Mouse (Mus musculus): ENCODE results near the gene Asb3. TPM values are rescaled to one million over a fixed set of nuclear protein-coding genes. Genes with fewer than 3 reads are reported as not detected.
"Not testable (repeated sequence)": the region's sequence is repeated elsewhere in the genome, so short reads cannot be mapped to it uniquely, and the experiment has no call there.

Asb3 gene
- polyA plus RNA-seq, 1 experiment from 2014 or later, result 30.5 TPM

DNA sequence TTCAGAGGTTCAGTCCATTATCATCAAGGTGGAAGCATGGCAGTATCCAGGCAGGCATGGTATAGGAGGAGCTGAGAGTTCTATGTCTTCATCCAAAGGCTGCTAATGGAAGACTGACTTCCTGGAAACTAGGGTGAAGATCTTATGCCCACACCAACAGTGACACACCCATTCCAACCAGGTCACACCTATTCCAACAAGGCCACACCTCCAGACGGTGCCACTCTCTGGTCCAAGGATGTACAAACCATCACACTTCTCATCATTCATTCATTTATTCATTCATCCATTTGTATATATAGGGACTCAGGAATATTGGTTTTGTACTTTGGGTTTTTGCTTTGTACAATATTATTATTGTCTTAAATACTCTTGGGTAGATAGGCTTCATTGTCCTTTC lies 124.5 kb downstream of the Asb3 start:
- H3K9me3 ChIP-seq; ATAC-seq (ENCODE audit: low FRiP score, low read depth): not testable (repeated sequence)

GRCm38 (mm10) chr11:31017466-31017865 lies 132.2 kb downstream of the Asb3 start:
- not testable (repeated sequence) for H3K9ac ChIP-seq; H3K4me3 ChIP-seq; H3K36me3 ChIP-seq; H3K27ac ChIP-seq (replicated peaks); ATAC-seq (ENCODE audit: low FRiP score, low read depth); H3K27me3 ChIP-seq; H3K4me1 ChIP-seq (replicated peaks); H3K9me3 ChIP-seq; H3K4me2 ChIP-seq
- 61% methylated on average over 15 of the region's 15 CpGs for WGBS

More for the DNA sequence above, 124.5 kb downstream of the Asb3 start:
- H3K9ac ChIP-seq; H3K4me1 ChIP-seq (replicated peaks); H3K27me3 ChIP-seq; H3K36me3 ChIP-seq; H3K27ac ChIP-seq (replicated peaks); H3K4me2 ChIP-seq; H3K4me3 ChIP-seq: not testable (repeated sequence)
- WGBS, result 89% methylated on average over 1 of the region's 1 CpGs

DNA sequence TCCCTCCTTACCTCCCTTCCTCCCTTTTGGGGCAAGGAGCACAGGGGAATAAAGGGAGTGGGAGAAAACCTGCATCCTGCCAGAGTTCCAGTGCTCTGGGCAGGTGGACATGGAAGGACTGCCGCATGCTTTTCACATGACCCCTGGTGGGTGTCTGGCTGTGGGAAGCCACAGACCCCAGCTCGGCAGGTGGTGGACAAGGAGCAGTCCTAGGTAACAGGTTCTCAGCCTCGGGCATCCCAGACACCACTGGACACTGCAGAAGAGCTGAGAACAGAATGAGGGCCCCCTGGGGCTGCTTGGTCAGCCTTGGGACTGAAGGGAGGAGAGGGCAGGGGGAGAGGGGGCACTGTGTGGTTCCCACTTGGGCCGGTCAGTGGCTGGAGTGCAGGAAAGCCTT lies 149.7 kb downstream of the Asb3 start:
- WGBS, result 98% methylated on average over 4 of the region's 4 CpGs
- H3K27me3 ChIP-seq, result no peaks in the 10 kb centered on the region
- H3K27ac ChIP-seq (replicated peaks), result no peak overlapping the region
- no peak overlapping the region for H3K4me2 ChIP-seq
- peaks cover 12% of the 10 kb centered on the region for H3K36me3 ChIP-seq
- no peak overlapping the region for H3K9ac ChIP-seq
- no peaks in the 10 kb centered on the region for H3K4me1 ChIP-seq (replicated peaks)
- ATAC-seq (ENCODE audit: low FRiP score, low read depth), result no peak
- no peaks in the 10 kb centered on the region for H3K9me3 ChIP-seq
- H3K4me3 ChIP-seq, result no peak overlapping the region

DNA sequence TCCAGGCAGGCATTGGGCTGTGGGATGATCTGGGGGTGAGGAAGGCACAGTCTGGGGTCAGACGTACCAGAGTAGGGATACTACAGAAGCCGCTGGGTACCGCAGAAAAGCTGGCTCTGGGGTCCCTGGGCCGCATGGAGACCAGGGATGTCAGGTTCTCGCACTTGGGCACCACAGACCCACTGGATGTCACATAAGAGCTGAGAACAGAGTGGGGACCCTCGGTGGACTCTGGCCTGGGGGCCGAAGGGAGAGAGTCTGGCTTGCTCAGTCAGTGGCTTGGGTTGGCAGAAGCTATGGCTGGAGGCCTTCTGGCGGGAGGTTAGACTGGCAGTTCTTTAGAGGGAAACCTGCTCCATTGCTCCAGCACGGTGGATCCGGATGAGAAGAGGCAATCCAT lies 204.8 kb downstream of the Asb3 start:
- Histone ChIP-seq H3K27ac (replicated peaks) (no peak overlapping the region), H3K27me3 (no peaks in the 10 kb centered on the region), H3K36me3 (no peaks in the 10 kb centered on the region), H3K9ac (no peak overlapping the region), H3K4me2 (no peak overlapping the region), H3K9me3 (no peaks in the 10 kb centered on the region), H3K4me1 (replicated peaks) (no peaks in the 10 kb centered on the region), H3K4me3 (no peak overlapping the region)
- WGBS, result 93% methylated on average over 10 of the region's 10 CpGs
- no peak for ATAC-seq (ENCODE audit: low FRiP score, low read depth)

DNA sequence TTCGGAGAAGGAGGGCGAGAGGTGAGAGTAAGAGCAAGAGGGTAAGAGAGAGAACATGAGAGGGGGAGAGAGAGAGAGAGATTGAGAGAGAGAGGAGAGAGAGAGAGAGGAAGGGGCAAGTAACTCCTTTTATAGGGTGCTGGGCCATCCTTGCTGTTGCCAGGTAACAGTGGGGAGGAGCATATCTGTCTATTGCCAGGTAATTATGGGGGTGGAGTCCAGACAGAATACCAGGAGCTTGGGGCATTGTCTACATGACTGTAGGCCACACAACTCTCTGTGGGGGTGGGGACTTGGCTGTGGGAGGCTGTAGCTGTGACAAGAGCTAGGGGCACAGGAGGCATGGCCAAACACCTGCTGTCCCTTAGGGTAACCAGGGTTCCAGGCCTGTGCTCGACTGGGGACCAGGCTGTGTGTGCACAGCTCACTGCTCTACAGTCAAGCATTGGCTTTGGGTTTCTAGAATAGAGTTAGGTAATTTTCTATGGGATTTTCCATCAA lies 205.3 kb downstream of the Asb3 start:
- WGBS, result 75% methylated on average over 3 of the region's 3 CpGs
- ATAC-seq (ENCODE audit: low FRiP score, low read depth), result no peak

DNA sequence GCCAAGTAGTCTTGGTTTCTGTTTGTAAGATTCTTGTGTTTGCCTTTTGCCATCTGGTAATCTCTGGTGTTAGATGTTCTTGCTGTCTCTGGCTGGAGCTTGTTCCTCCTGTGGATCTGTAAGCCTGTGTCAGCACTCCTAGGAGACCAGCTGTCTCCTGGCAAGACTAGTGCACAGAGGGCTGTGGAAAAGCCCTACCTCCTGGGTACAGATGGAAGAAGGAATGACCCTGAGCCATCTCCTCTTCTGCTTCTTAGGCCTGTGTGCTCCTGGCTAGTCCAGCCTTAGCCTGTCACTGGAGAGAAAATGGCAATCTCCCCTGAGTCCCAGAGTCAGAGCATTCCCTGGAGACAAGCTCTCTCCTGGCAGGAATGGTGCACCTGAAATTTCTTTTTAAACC lies 214.3 kb downstream of the Asb3 start:
- H3K9ac ChIP-seq; H3K4me3 ChIP-seq; H3K36me3 ChIP-seq; H3K4me2 ChIP-seq; ATAC-seq (ENCODE audit: low FRiP score, low read depth); H3K27me3 ChIP-seq; H3K9me3 ChIP-seq; H3K4me1 ChIP-seq (replicated peaks); H3K27ac ChIP-seq (replicated peaks): not testable (repeated sequence)

More for the DNA sequence above, 205.3 kb downstream of the Asb3 start:
- Histone ChIP-seq H3K9me3 (no peaks in the 10 kb centered on the region), H3K4me2 (no peak overlapping the region), H3K36me3 (no peaks in the 10 kb centered on the region), H3K27me3 (no peaks in the 10 kb centered on the region), H3K9ac (no peak overlapping the region), H3K27ac (replicated peaks) (no peak overlapping the region), H3K4me3 (no peak overlapping the region), H3K4me1 (replicated peaks) (no peaks in the 10 kb centered on the region)

- H3K4me3 ChIP-seq, result no peak overlapping the region
- no peak overlapping the region for H3K27ac ChIP-seq (replicated peaks)
- no peaks in the 10 kb centered on the region for H3K36me3 ChIP-seq
- no peak for ATAC-seq (ENCODE audit: low FRiP score, low read depth)
- H3K9me3 ChIP-seq, result no peaks in the 10 kb centered on the region
- no peaks in the 10 kb centered on the region for H3K27me3 ChIP-seq
- H3K4me1 ChIP-seq (replicated peaks), result no peaks in the 10 kb centered on the region
- no peak overlapping the region for H3K9ac ChIP-seq
- WGBS, result 89% methylated on average over 2 of the region's 2 CpGs
- H3K4me2 ChIP-seq, result no peak overlapping the region
Measured at GRCm38 (mm10) chr11:31102188-31102587, 217.0 kb downstream of the Asb3 start.

GRCm38 (mm10) chr11:31105364-31105763 lies 220.1 kb downstream of the Asb3 start:
- no peak overlapping the region for H3K9ac ChIP-seq
- H3K36me3 ChIP-seq, result no peaks in the 10 kb centered on the region
- no peak overlapping the region for H3K27ac ChIP-seq (replicated peaks)
- no peak overlapping the region for H3K4me3 ChIP-seq
- no peak overlapping the region for H3K4me2 ChIP-seq
- 92% methylated on average over 5 of the region's 5 CpGs for WGBS
- no peak for ATAC-seq (ENCODE audit: low FRiP score, low read depth)
- no peaks in the 10 kb centered on the region for H3K4me1 ChIP-seq (replicated peaks)
- H3K27me3 ChIP-seq, result no peaks in the 10 kb centered on the region
- H3K9me3 ChIP-seq, result no peaks in the 10 kb centered on the region

- not testable (repeated sequence) for ATAC-seq (ENCODE audit: low FRiP score, low read depth); H3K9ac ChIP-seq; H3K36me3 ChIP-seq; H3K4me3 ChIP-seq; H3K27ac ChIP-seq (replicated peaks); H3K4me2 ChIP-seq; H3K9me3 ChIP-seq; H3K27me3 ChIP-seq; H3K4me1 ChIP-seq (replicated peaks)
- 64% methylated on average over 1 of the region's 1 CpGs for WGBS
Measured at GRCm38 (mm10) chr11:31126964-31127363, 241.7 kb downstream of the Asb3 start.

GRCm38 (mm10) chr11:31133726-31134125 lies 248.5 kb downstream of the Asb3 start:
- WGBS, result 72% methylated on average over 4 of the region's 4 CpGs
- ATAC-seq (ENCODE audit: low FRiP score, low read depth); H3K36me3 ChIP-seq; H3K4me2 ChIP-seq; H3K4me3 ChIP-seq; H3K9me3 ChIP-seq; H3K27ac ChIP-seq (replicated peaks); H3K9ac ChIP-seq; H3K27me3 ChIP-seq; H3K4me1 ChIP-seq (replicated peaks): not testable (repeated sequence)

GRCm38 (mm10) chr11:31134824-31135223 lies 249.6 kb downstream of the Asb3 start:
- not testable (repeated sequence) for H3K27ac ChIP-seq (replicated peaks); H3K4me2 ChIP-seq; H3K4me3 ChIP-seq; ATAC-seq (ENCODE audit: low FRiP score, low read depth); H3K9ac ChIP-seq; H3K36me3 ChIP-seq; H3K9me3 ChIP-seq; H3K27me3 ChIP-seq; H3K4me1 ChIP-seq (replicated peaks)
- WGBS, result 81% methylated on average over 1 of the region's 1 CpGs

DNA sequence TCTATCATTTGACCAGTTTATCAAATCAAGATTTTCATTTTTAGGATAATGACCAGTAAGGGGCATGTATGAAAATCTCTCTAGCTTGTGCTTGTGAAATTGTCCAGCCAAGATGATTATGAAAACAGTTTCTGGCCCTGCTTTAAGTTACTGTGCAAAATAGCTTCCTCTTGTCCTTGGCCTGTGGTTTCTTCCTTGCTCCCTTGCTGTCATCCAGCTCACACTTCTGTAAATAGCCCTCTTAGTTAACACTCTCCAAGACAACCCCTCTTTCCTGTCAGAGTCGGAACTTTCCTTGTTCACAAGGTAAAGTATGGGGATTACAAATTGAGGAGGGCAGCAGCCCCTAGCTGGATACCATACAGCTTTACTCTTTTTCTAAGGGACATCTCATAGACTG lies 253.2 kb downstream of the Asb3 start:
- H3K36me3 ChIP-seq, result not testable (repeated sequence)
- WGBS, result 78% methylated on average over 1 of the region's 1 CpGs

More for the DNA sequence above, 253.2 kb downstream of the Asb3 start:
- H3K4me1 ChIP-seq (replicated peaks); ATAC-seq (ENCODE audit: low FRiP score, low read depth); H3K9me3 ChIP-seq; H3K27me3 ChIP-seq; H3K9ac ChIP-seq; H3K4me3 ChIP-seq; H3K4me2 ChIP-seq; H3K27ac ChIP-seq (replicated peaks): not testable (repeated sequence)

All from hindbrain, embryonic 15.5 days (tissue).